Mouse (Mus musculus): ENCODE data around the gene Rab8a. TPM values are rescaled to one million over a fixed set of nuclear protein-coding genes. Genes with fewer than 3 reads are reported as not detected.

Rab8a gene
- polyA plus RNA-seq, 1 experiment from 2014 or later, result 57.3 TPM

DNA sequence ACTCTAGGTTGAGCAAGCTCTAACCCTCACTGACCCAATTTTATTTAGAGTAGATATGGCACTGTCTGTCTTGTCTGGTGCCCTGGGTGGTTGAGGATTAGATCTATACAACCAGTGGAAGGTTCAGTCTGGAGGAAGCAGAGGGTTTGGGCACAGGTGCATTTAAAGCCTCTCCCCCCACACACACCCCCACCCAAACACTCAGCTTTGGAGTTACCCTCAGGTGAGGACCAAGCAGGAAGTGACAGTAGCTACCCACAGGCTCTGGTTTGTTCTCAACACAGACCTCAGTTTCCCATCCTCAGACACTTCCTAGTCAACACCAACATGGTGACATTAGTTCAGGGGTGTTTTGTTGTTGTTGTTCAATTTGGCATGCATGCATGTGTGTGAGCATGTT lies 1.8 kb downstream of the Rab8a start:
- Histone ChIP-seq H3K4me3 (ENCODE audit: low read depth, low read length) (peak overlapping the region; percentile 84; the same call in 1 of the 2 replicates), H3K36me3 (replicated peaks; ENCODE audit: insufficient read depth, low read length) (peaks cover 14% of the 10 kb centered on the region), H3K4me1 (ENCODE audit: insufficient read depth) (peaks cover 33% of the 10 kb centered on the region), H3K27me3 (ENCODE audit: insufficient read depth, low read length) (no peaks in the 10 kb centered on the region), H3K4me2 (ENCODE audit: low read depth, low read length) (peak overlapping the region; percentile 85), H3K9me3 (ENCODE audit: low read length) (no peaks in the 10 kb centered on the region), H3K27ac (ENCODE audit: low read depth) (no peak overlapping the region), H3K9ac (replicated peaks) (no peak overlapping the region)
- TF ChIP-seq CTCF (IDR thresholded peaks at IDR 0.05; ENCODE audit: low read depth) (no peak), EP300 (IDR thresholded peaks at IDR 0.05; ENCODE audit: low read depth) (no peak)
- no peak for DNase-seq
- no peak for ATAC-seq

DNA sequence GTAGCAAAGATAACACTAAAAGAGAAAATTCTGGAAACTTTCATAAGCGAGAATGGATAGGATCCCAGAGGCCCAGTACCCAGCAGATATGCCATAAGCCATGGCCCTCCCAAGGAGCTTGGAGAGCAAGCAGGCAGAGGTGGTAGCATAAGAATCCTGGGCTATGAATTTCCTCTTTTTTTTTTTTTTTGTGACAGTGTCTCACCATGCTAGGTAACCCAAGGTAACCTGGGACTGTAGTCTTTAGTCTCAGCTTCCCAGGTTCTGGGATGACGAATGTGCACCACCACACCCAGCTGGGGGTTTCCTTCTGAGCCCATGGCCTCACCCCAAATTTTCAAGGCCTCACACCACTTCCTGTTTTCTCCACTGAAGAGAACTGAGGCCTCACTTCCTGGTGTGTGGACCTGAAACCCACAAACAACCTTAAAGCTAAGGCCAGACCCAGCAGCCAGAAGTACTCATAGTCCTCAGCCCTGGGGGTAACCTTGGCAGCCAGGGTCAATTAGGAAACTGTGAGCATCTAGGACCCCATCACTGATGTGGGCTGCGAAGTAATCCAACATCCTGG lies 8.2 kb downstream of the Rab8a start:
- H3K4me1 ChIP-seq (ENCODE audit: insufficient read depth), result peaks cover 27% of the 10 kb centered on the region
- peak overlapping the region; percentile 88 for H3K27ac ChIP-seq (ENCODE audit: low read depth)
- DNase-seq, result peak; percentile 42
- H3K9me3 ChIP-seq (ENCODE audit: low read length), result no peaks in the 10 kb centered on the region
- no peak overlapping the region for H3K4me3 ChIP-seq (ENCODE audit: low read depth, low read length)
- peak; percentile 33 for ATAC-seq
- no peaks in the 10 kb centered on the region for H3K27me3 ChIP-seq (ENCODE audit: insufficient read depth, low read length)
- no peak overlapping the region; the same call in 1 of the 2 replicates for H3K9ac ChIP-seq (replicated peaks)
- 65% methylated on average over 3 of the region's 3 CpGs for WGBS (ENCODE audit: insufficient replicate concordance)
- H3K4me2 ChIP-seq (ENCODE audit: low read depth, low read length), result no peak overlapping the region
- no peak for TF ChIP-seq CTCF (IDR thresholded peaks at IDR 0.05; ENCODE audit: low read depth)
- TF ChIP-seq EP300 (IDR thresholded peaks at IDR 0.05; ENCODE audit: low read depth), result no peak
- H3K36me3 ChIP-seq (replicated peaks; ENCODE audit: insufficient read depth, low read length), result peaks cover 68% of the 10 kb centered on the region

DNA sequence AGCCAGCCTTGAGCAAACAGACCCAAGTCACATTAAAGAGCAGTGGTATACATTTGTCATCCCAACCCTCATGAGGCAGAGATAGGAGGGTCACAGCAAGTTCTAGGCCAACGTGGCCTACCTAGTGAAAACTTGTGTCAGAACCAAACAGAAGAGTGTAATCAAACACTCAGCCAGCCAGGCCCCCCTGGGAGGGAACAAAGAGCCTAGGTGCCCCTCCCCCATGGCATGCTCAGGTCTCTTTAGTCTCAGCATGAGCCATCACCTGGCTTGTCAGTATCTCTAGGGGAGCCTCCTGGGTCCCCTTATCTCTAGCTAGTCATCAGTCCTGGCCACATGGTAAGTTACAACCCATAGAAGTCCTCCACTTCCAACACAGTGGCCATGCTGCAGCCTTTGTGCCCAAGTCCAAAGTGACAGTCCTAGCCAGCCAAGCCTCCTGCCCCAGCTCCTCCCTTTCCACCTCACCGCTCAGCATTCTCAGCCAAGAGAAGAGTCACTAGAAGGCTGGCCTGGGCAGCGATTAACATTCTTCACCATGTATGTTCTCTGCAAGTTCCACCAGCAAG lies 8.8 kb downstream of the Rab8a start:
- TF ChIP-seq CTCF (IDR thresholded peaks at IDR 0.05; ENCODE audit: low read depth), result no peak
- no peak for TF ChIP-seq EP300 (IDR thresholded peaks at IDR 0.05; ENCODE audit: low read depth)
- Histone ChIP-seq H3K4me3 (ENCODE audit: low read depth, low read length) (no peak overlapping the region), H3K36me3 (replicated peaks; ENCODE audit: insufficient read depth, low read length) (peaks cover 69% of the 10 kb centered on the region), H3K4me2 (ENCODE audit: low read depth, low read length) (no peak overlapping the region), H3K27ac (ENCODE audit: low read depth) (peak overlapping the region; percentile 88), H3K4me1 (ENCODE audit: insufficient read depth) (peaks cover 27% of the 10 kb centered on the region), H3K9ac (replicated peaks) (no peak overlapping the region; the same call in 1 of the 2 replicates), H3K27me3 (ENCODE audit: insufficient read depth, low read length) (no peaks in the 10 kb centered on the region), H3K9me3 (ENCODE audit: low read length) (no peaks in the 10 kb centered on the region)
- 58% methylated on average over 3 of the region's 3 CpGs for WGBS (ENCODE audit: insufficient replicate concordance)
- peak; percentile 57 for DNase-seq
- peak; percentile 92 for ATAC-seq

DNA sequence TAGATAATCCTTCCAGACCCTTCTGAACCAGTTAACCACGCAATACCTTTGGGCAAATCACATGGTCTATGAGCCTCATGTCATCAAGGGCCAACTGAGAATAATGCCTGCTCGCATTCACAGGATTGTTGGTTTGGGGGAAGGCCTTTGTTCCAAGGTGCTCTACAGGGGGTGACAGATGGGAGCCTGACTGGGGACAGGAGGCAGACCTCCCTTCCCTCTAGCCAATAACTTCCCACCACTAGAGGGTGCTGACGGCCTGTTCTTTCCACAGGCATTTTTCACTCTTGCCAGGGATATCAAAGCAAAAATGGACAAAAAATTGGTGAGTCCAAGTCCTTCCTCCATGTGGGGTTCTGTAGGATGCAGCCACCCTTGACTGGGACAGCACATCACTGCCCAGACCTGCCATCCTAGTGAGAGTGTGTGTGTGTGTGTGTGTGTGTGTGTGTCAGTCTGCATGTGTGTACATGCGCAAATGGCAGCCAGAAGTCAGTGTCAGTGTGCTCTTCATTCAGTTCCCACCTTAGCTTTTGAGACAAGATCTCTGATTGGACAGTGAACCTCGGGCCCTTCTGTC lies 16.4 kb downstream of the Rab8a start:
- DNase-seq (peak; percentile 80), ATAC-seq (peak; percentile 64)
- Histone ChIP-seq H3K27me3 (ENCODE audit: insufficient read depth, low read length) (no peaks in the 10 kb centered on the region), H3K9me3 (ENCODE audit: low read length) (no peaks in the 10 kb centered on the region), H3K4me3 (ENCODE audit: low read depth, low read length) (no peak overlapping the region), H3K4me2 (ENCODE audit: low read depth, low read length) (no peak overlapping the region), H3K9ac (replicated peaks) (no peak overlapping the region), H3K36me3 (replicated peaks; ENCODE audit: insufficient read depth, low read length) (peaks cover 84% of the 10 kb centered on the region), H3K27ac (ENCODE audit: low read depth) (no peak overlapping the region), H3K4me1 (ENCODE audit: insufficient read depth) (no peaks in the 10 kb centered on the region)
- 66% methylated on average over 5 of the region's 5 CpGs for WGBS (ENCODE audit: insufficient replicate concordance)
- TF ChIP-seq CTCF (IDR thresholded peaks at IDR 0.05; ENCODE audit: low read depth), result peak; percentile 92
- TF ChIP-seq EP300 (IDR thresholded peaks at IDR 0.05; ENCODE audit: low read depth), result no peak

DNA sequence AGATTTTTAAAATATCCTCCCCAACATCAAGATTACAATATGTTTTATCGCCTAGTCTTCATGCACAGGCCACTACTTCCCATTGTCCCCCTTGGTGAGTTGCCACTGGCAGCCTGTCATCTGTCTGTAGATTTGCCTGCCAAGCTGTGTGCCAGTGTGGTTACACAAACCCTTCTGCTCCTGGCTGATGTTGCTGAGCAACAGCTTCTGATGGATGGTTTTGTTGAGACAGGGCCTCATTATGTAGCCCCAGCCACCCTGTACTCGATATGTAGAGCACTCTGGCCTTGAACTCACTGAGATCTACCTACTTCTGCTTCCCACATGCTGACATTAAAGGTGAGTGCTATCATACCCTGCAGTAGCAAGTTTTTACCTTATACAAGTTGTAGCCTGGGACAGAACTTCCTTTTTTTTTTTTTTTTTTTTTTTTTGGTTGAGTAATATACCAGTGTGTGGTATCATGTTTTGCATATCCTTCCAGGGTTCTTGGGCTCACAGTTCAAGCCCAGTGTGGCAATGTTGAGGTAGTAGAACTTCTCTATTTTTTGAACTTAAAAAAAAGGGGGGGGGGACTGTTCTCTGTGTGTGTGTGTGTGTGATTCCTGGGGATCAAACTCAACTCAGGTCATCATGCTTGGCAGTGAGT lies 22.7 kb downstream of the Rab8a start:
- WGBS (ENCODE audit: insufficient replicate concordance), result 48% methylated on average over 2 of the region's 2 CpGs

DNA sequence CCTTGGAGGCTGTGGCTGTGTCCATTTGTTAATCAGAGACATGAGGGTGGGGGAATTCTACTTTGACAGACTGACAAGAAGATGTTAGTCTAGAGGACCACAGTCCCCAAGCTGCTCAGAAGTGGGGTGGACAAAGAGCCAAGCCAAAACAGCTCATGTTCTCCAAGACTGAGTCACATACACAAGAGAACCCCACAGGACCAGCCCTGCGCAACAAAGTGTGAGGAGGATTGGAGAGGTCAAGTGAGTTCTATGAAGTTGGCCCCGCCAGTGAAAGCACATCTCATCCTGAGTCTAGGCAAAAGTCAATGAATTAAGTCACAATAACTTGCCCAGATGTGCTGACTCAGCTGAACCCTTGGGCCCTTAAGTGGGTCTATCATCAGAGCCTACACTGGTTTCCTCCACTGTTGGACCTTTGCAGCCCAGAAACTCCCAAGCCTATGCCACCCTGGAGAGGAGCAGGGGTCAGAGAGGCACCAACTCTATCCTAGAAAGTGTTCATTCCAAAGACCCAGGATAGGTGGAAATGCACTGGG lies 26.9 kb downstream of the Rab8a start:
- Histone ChIP-seq H3K4me1 (ENCODE audit: insufficient read depth) (peaks cover 9% of the 10 kb centered on the region), H3K27me3 (ENCODE audit: insufficient read depth, low read length) (no peaks in the 10 kb centered on the region), H3K4me2 (ENCODE audit: low read depth, low read length) (no peak overlapping the region), H3K4me3 (ENCODE audit: low read depth, low read length) (no peak overlapping the region), H3K9me3 (ENCODE audit: low read length) (no peaks in the 10 kb centered on the region), H3K9ac (replicated peaks) (no peak overlapping the region), H3K36me3 (replicated peaks; ENCODE audit: insufficient read depth, low read length) (no peaks in the 10 kb centered on the region), H3K27ac (ENCODE audit: low read depth) (no peak overlapping the region)
- WGBS (ENCODE audit: insufficient replicate concordance), result 64% methylated on average over 2 of the region's 2 CpGs
- DNase-seq (no peak), ATAC-seq (no peak)
- TF ChIP-seq EP300 (IDR thresholded peaks at IDR 0.05; ENCODE audit: low read depth), result no peak
- TF ChIP-seq CTCF (IDR thresholded peaks at IDR 0.05; ENCODE audit: low read depth), result no peak

More for the DNA sequence above, 22.7 kb downstream of the Rab8a start:
- H3K4me1 ChIP-seq (ENCODE audit: insufficient read depth), result peaks cover 5% of the 10 kb centered on the region
- TF ChIP-seq CTCF (IDR thresholded peaks at IDR 0.05; ENCODE audit: low read depth) (no peak), EP300 (IDR thresholded peaks at IDR 0.05; ENCODE audit: low read depth) (no peak)
- H3K4me2 ChIP-seq (ENCODE audit: low read depth, low read length), result no peak overlapping the region
- DNase-seq, result no peak
- H3K9me3 ChIP-seq (ENCODE audit: low read length), result no peaks in the 10 kb centered on the region
- H3K27me3 ChIP-seq (ENCODE audit: insufficient read depth, low read length), result no peaks in the 10 kb centered on the region
- no peak overlapping the region for H3K4me3 ChIP-seq (ENCODE audit: low read depth, low read length)
- H3K27ac ChIP-seq (ENCODE audit: low read depth), result peak overlapping the region; percentile 51
- H3K9ac ChIP-seq (replicated peaks), result no peak overlapping the region
- peak; percentile 50 for ATAC-seq
- peaks cover 26% of the 10 kb centered on the region for H3K36me3 ChIP-seq (replicated peaks; ENCODE audit: insufficient read depth, low read length)

All from liver, postnatal 0 days (tissue).